In genomic region chr7:87369131-87369530, GRCm38 (mm10) we compare ENCODE assay signal across 11 mouse cellular contexts.
"Had no signal": no experiment of that assay in that cellular context is flagged by ENCODE, and none has a peak within 500 bp of the region (broad histone marks: within the 10 kb centered on the region; RNA-seq: fewer than 3 reads in every experiment).

No protein-coding gene starts in this region.

- H3K27ac ChIP-seq: limb, embryonic 15.5 days; liver, embryonic 13.5 days; midbrain, embryonic 13.5 days had no signal

- ATAC-seq: intestine, postnatal 0 days; liver, postnatal 0 days; midbrain, embryonic 13.5 days had no signal

- H3K4me2 ChIP-seq: limb, embryonic 15.5 days; liver, embryonic 13.5 days; midbrain, embryonic 13.5 days had no signal

- H3K9me3 ChIP-seq: limb, embryonic 15.5 days; liver, embryonic 13.5 days; midbrain, embryonic 13.5 days had no signal

- H3K36me3 ChIP-seq: limb, embryonic 15.5 days; liver, embryonic 13.5 days; midbrain, embryonic 13.5 days had no signal

- H3K4me3 ChIP-seq: limb, embryonic 15.5 days; liver, embryonic 13.5 days; midbrain, embryonic 13.5 days had no signal

- H3K4me1 ChIP-seq: limb, embryonic 15.5 days; liver, embryonic 13.5 days; midbrain, embryonic 13.5 days had no signal

- H3K27me3 ChIP-seq: limb, embryonic 15.5 days; liver, embryonic 13.5 days; midbrain, embryonic 13.5 days had no signal

- H3K9ac ChIP-seq: limb, embryonic 15.5 days; liver, embryonic 13.5 days; liver, postnatal 0 days; midbrain, embryonic 13.5 days had no signal

- DNase-seq: kidney, adult 8-10 months; kidney, postnatal 25 days; liver, embryonic 13.5 days; liver, postnatal 0 days; right cerebral cortex, adult 18-20 months; spleen, adult 18-20 months; thymus, adult 18-20 months; thymus, postnatal 14 days had no signal
